Mouse (Mus musculus) T-helper 2 cell (primary cell): ENCODE results near the gene Il17a.
"Not testable (repeated sequence)": the region's sequence is repeated elsewhere in the genome, so short reads cannot be mapped to it uniquely, and the experiment has no call there.

Experiments
- in situ Hi-C: fragments of 300-600 bp; cut with MboI, MseI; formaldehyde crosslinking; loops from one replicate; pipeline ENCODE4 v1.15.1; 2025; ENCODE audit warnings: high pct_unique_total_duplicates

Il17a gene

GRCm38 (mm10) chr1:20730903-20731302 is at the start of gene Il17a:
Il17a (plus strand) TSS chr1:20730905.
- in situ Hi-C loops = no loop called here

- in situ Hi-C loops = no loop called here
Measured at GRCm38 (mm10) chr1:20682849-20683248, 47.9 kb upstream of the Il17a start.

DNA sequence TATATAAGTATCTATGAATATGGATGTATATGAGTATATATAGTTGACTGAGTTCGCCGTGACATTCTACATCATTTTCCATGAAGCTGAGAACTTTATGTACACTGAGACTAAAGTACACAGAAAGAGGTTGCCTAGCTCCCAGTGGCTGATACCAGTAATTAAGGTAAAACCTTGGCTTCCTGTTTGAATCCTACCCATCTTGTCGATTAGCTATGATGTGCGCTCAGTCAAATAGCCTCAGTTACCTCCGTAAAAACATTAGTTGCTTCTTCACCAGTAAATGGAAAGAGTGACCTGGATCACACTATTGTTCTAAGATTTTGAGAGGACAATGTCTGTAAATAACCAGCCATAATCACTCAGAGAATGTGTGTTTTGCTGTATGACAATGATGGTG is 47.3 kb upstream of the Il17a start:
- in situ Hi-C loops = no loop called here

DNA sequence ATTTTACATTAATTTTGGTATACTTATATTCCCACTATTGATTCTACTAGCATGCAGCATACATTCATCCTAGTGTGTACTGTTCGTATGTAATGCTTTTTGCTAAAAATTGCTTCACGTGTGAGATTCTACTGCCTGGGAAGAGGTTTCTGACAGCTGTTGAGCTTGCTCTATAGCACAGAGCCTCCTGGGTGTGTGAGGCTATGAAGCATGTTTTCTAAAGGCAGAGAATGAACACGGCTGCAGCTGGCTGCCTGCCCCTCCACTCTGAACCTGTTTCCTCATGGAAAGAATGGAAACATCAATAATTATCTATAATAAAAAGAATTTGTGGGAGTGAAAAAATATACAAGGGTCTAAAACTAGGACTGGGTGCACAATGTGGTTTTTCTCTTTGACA is 46.9 kb upstream of the Il17a start:
- in situ Hi-C loops = no loop called here

GRCm38 (mm10) chr1:20684403-20684802 is 46.3 kb upstream of the Il17a start:
- in situ Hi-C loops = no loop called here

- in situ Hi-C loops = no loop called here
Measured at GRCm38 (mm10) chr1:20685393-20685792, 45.3 kb upstream of the Il17a start.

DNA sequence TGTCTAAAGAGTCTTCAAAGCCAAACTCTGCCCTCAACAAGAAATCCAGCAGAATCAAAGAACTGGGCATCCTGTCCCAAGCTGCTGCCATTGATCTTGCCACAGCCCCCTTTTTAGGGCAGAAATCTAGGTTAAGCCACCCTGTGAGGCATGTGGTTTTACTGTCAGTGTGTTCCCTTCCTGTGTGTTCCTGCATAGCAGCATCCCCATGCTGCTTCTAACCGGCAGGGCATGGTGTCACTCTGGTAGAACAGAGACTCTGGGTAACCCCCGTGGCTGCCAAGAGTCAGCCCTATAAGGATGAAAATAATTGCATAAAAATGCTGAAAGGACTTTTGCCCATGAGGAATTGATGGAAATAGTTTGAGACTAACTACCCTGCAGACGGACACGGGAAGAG is 44.8 kb upstream of the Il17a start:
- in situ Hi-C loops = no loop called here

GRCm38 (mm10) chr1:20691336-20691735 is 39.4 kb upstream of the Il17a start:
- in situ Hi-C loops = no loop called here

GRCm38 (mm10) chr1:20693634-20694313 is 36.9 kb upstream of the Il17a start:
- in situ Hi-C loops = no loop called here

DNA sequence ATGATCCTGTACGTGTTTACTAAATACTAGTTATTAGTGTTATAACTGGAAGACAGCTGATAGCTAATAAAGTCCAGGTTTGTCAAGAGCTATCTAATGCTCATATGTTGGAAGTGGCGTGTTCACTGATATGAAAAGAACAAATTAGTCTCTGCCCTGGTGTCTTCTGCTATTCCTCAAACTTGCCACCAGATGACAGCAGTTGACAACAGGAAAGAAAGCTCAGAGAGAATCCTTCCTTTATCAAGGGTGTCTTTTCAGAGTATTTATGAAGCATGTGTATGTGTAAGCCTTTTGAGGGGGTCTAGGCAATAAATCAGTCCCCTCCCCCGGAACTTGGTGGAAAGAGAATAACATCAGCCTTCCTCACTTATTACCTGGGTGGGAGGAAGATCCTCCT is 30.7 kb upstream of the Il17a start:
- in situ Hi-C loops = no loop called here

GRCm38 (mm10) chr1:20736572-20736971 is 5.9 kb downstream of the Il17a start:
- in situ Hi-C loops = loop anchor here (5.0 kb wide), 1 partner anchor 156 kb away; the partner anchor contains the start of gene Paqr8

DNA sequence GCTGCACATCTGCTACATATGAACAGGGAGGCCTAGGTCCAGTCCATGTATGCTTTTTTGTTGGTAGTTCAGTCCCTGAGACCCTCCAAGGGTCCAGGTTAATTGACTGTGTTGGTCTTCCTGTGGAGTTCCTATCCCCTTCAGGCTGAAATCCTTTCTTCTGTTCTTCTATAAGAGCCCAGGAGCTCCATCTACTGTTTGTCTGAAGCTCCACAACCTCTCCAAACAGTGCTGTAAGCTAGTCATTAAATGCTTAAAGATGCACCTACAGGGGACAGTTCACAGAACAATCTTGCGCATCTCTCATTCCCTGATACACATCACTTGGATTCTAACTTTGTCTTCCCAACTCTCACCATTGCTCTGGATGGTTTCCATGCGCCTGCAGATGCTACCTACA is 7.8 kb downstream of the Il17a start:
- in situ Hi-C loops = loop anchor here (5.0 kb wide), 1 partner anchor 154 kb away; the partner anchor contains the start of gene Paqr8

GRCm38 (mm10) chr1:20740496-20740998 is 9.8 kb downstream of the Il17a start:
- in situ Hi-C loops = no loop called here

GRCm38 (mm10) chr1:20754439-20754838 is 23.7 kb downstream of the Il17a start:
- in situ Hi-C loops = no loop called here

DNA sequence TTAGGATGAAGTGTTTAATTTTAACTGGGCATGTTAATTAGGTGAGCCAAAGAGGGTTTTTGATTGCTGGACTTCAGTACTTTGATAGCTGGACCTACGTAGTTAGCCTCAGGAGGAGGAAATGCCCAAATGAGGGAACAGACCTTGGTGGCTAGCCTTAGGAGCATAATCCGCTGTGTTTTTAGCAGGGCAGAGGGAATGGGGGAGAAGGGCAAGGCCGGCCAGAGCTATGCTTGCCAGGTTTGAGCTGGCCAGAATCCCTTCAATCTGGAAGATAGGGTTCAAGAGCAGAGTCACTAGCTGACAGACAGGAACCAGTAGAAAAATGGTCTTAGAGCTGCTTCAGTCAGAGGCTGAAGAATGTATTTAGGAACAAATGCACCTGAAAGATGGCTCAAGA is 26.9 kb downstream of the Il17a start:
- in situ Hi-C loops = no loop called here

GRCm38 (mm10) chr1:20759799-20760198 is 29.1 kb downstream of the Il17a start:
- in situ Hi-C loops = no loop called here

- in situ Hi-C loops = no loop called here
Measured at GRCm38 (mm10) chr1:20760331-20760730, 29.6 kb downstream of the Il17a start.

- in situ Hi-C loops = no loop called here
Measured at GRCm38 (mm10) chr1:20761411-20761810, 30.7 kb downstream of the Il17a start.

DNA sequence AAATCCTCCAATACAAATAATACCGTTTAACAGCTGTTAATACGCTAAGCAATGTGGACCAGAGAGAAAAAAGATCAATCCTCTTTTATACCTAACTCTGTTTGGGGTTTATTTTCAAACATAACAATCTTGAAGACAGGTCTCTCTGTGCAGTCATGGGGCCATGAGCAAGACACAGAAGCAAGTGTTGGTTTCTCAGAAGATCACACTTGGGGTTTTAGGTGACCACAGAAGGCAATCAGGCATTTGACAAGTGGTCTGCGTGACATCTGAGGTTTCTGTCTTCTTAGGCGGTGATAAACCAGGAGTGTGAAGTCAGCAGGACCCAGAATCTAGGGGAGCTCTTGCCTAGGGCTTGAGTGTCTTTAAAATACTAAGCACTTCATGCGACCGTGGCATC is 35.8 kb downstream of the Il17a start:
- in situ Hi-C loops = no loop called here

DNA sequence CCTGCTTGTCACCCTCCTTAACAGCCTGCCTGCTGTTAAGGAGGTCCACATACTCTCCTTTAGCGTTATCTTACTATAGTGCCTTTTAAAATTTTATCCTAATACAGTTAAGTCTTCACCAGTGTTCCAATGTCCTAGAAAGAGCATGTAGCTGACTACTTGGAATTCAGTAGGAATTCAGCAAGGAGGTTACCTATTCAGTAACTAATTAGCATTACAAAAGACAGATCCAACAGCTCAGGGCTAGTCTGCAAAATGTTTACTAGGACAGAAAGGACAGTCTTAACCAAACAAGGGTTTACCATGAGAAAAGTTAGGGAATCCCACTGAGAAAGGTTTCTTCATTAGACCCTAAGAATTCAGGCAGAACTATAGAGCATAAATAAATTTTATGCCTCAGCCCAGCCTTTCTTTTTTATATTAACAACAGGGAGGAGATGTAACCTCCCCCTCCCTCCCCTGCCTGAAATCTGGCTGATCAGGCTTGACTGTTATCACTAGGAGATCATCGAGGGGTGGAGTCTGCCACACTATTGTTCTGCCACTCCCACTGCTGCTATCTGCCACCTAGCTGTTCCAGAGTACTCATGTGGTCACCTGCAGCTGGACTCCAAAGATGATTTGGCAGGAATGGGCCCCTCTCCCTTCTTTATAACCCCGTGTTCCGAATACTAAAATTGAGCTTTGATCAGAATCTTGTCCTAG is 43.5 kb downstream of the Il17a start:
- in situ Hi-C loops = not testable (repeated sequence)

- in situ Hi-C loops = no loop called here
Measured at GRCm38 (mm10) chr1:20778366-20778765, 47.7 kb downstream of the Il17a start.
